ENCODE assay signal across 29 mouse cellular contexts in genomic region chr12:104114921-104115579, GRCm38 (mm10). TPM values are rescaled to one million over a fixed set of nuclear protein-coding genes. Genes with fewer than 3 reads are reported as not detected.
DNase-seq lines count a peak whose midpoint lies in the region; ATAC-seq and TF ChIP-seq lines count a peak whose summit lies in the region.
"Had no signal": no experiment of that assay in that cellular context is flagged by ENCODE, and none has a peak within 500 bp of the region (broad histone marks: within the 10 kb centered on the region; RNA-seq: fewer than 3 reads in every experiment).

No protein-coding gene starts in this region.

- no peak for TF ChIP-seq CTCF in kidney, adult 2 months (conservative IDR thresholded peaks at IDR 0.05; ENCODE audit: insufficient read depth, insufficient read length, low read depth, low read length)
- TF ChIP-seq CTCF in lung, embryonic 14.5 days (IDR thresholded peaks at IDR 0.05; ENCODE audit: low read depth) = no peak
- no peak for TF ChIP-seq CTCF in brain, embryonic 14.5 days (IDR thresholded peaks at IDR 0.05; ENCODE audit: borderline replicate concordance, extremely low read depth, insufficient read depth, insufficient read length)

- no peak overlapping the region for H3K9ac ChIP-seq in lung, embryonic 14.5 days
- H3K9ac ChIP-seq: forebrain, embryonic 12.5 days; heart, embryonic 15.5 days; hindbrain, embryonic 13.5 days; limb, embryonic 15.5 days; liver, embryonic 14.5 days had no signal

- no peaks in the 10 kb centered on the region for H3K36me3 ChIP-seq in kidney, adult 2 months (ENCODE audit: control insufficient read depth, insufficient read depth, low read length)
- no peaks in the 10 kb centered on the region for H3K36me3 ChIP-seq in lung, embryonic 14.5 days (ENCODE audit: insufficient read depth)
- H3K36me3 ChIP-seq: forebrain, embryonic 12.5 days; G1E; heart, embryonic 15.5 days; hindbrain, embryonic 13.5 days; limb, embryonic 15.5 days had no signal

- H3K4me1 ChIP-seq in kidney, adult 2 months (ENCODE audit: control insufficient read depth, insufficient read depth, low read length) = no peaks in the 10 kb centered on the region
- no peaks in the 10 kb centered on the region for H3K4me1 ChIP-seq in lung, embryonic 14.5 days (ENCODE audit: insufficient read depth)
- H3K4me1 ChIP-seq: forebrain, embryonic 12.5 days; heart, embryonic 15.5 days; hindbrain, embryonic 13.5 days; limb, embryonic 15.5 days had no signal

- 33% methylated on average over 3 of the region's 3 CpGs for WGBS in kidney, adult 2 months
- WGBS in lung, embryonic 14.5 days = 29% methylated on average over 3 of the region's 3 CpGs

- H3K4me2 ChIP-seq in lung, embryonic 14.5 days = no peak overlapping the region
- H3K4me2 ChIP-seq: forebrain, embryonic 12.5 days; heart, embryonic 15.5 days; hindbrain, embryonic 13.5 days; limb, embryonic 15.5 days; midbrain, embryonic 11.5 days had no signal

- TF ChIP-seq POLR2A in kidney, adult 2 months (IDR thresholded peaks at IDR 0.05; ENCODE audit: low read depth, low read length) = no peak
- TF ChIP-seq POLR2A in brain, embryonic 14.5 days (IDR thresholded peaks at IDR 0.05; ENCODE audit: borderline replicate concordance, extremely low read depth, insufficient read depth, insufficient read length, poor library complexity, severe bottlenecking) = no peak

- H3K9me3 ChIP-seq in lung, embryonic 14.5 days (ENCODE audit: low read depth, low read length) = no peaks in the 10 kb centered on the region
- H3K9me3 ChIP-seq: forebrain, embryonic 12.5 days; heart, embryonic 15.5 days; hindbrain, embryonic 13.5 days; limb, embryonic 15.5 days had no signal

- no peak overlapping the region for H3K27ac ChIP-seq in kidney, adult 2 months (ENCODE audit: insufficient read depth, low read depth, low read length)
- H3K27ac ChIP-seq in lung, embryonic 14.5 days (ENCODE audit: low read depth) = no peak overlapping the region
- H3K27ac ChIP-seq: forebrain, embryonic 12.5 days; heart, embryonic 15.5 days; hindbrain, embryonic 13.5 days; limb, embryonic 15.5 days; liver, embryonic 14.5 days; stomach, postnatal 0 days had no signal

- H3K27me3 ChIP-seq in kidney, adult 2 months (replicated peaks; ENCODE audit: control insufficient read depth, insufficient read depth, low read length) = no peaks in the 10 kb centered on the region
- H3K27me3 ChIP-seq in lung, embryonic 14.5 days (ENCODE audit: insufficient read depth, low read length) = no peaks in the 10 kb centered on the region
- H3K27me3 ChIP-seq: forebrain, embryonic 12.5 days; heart, embryonic 15.5 days; hindbrain, embryonic 13.5 days; limb, embryonic 15.5 days had no signal

- ATAC-seq in lung, embryonic 14.5 days (ENCODE audit: insufficient read depth) = no peak
- ATAC-seq: lung, postnatal 0 days had no signal

- H3K4me3 ChIP-seq in kidney, adult 2 months (ENCODE audit: insufficient read depth, low read depth, low read length) = no peak overlapping the region
- no peak overlapping the region for H3K4me3 ChIP-seq in lung, embryonic 14.5 days (ENCODE audit: low read depth, low read length)
- H3K4me3 ChIP-seq: forebrain, embryonic 12.5 days; heart, embryonic 15.5 days; hindbrain, embryonic 13.5 days; limb, embryonic 15.5 days had no signal

- DNase-seq in cerebellum, postnatal 10 days = peak; percentile 9 to 14
- DNase-seq in cerebellum, postnatal 36 days = no peak
- DNase-seq in kidney, adult 2 months = peak; percentile 27
- no peak for DNase-seq in kidney, adult 9 months
- DNase-seq in lung, embryonic 14.5 days = peak; percentile 17
- no peak for DNase-seq in lung, adult 18-20 months
- DNase-seq in brain, embryonic 14.5 days (ENCODE audit: low read depth) = peak; percentile 0
- no peak for DNase-seq in left cerebral cortex, adult 11 months (ENCODE audit: low spot score)
- DNase-seq: B cell, adult 2 months; cerebellum, adult 18-20 months; gastrocnemius, postnatal 36 days; heart, postnatal 36 days; layer of hippocampus, adult 9-11 months; left cerebral cortex, postnatal 4 days; right cerebral cortex, postnatal 14 days; thymus, adult 2 months; thymus, postnatal 4 days had no signal

RNA-seq across cellular contexts. Expression of gene Serpina3a, which starts 2.5 kb away (rescaled TPM):
- polyA plus RNA-seq in kidney, adult 2 months (2012; rRNA removed) = not detected in 2 replicates
- not detected in 2 replicates for polyA plus RNA-seq in lung, embryonic 14.5 days (2014; fragmentation: Nextera tagmentation; extraction: Ambion mirVana)
- not detected in 2 replicates for polyA plus RNA-seq in brain, embryonic 14.5 days (2012; rRNA removed)
- polyA plus RNA-seq: embryonic facial prominence, embryonic 11.5 days; forebrain, embryonic 12.5 days; G1E; heart, embryonic 15.5 days; hindbrain, embryonic 13.5 days; large intestine, adult 2 months; limb, embryonic 15.5 days; liver, embryonic 14.5 days; lung, postnatal 0 days; midbrain, embryonic 11.5 days; neural tube, embryonic 11.5 days; stomach, postnatal 0 days; thymus, adult 2 months had no signal

RNA-seq across cellular contexts. Expression of gene Serpina3b, which starts 12.7 kb away (rescaled TPM):
- polyA plus RNA-seq in kidney, adult 2 months (2012; rRNA removed) = not detected in 2 replicates
- not detected in 2 replicates for polyA plus RNA-seq in lung, embryonic 14.5 days (2014; fragmentation: Nextera tagmentation; extraction: Ambion mirVana)
- not detected in 2 replicates for polyA plus RNA-seq in brain, embryonic 14.5 days (2012; rRNA removed)
- polyA plus RNA-seq: embryonic facial prominence, embryonic 11.5 days; forebrain, embryonic 12.5 days; G1E; hindbrain, embryonic 13.5 days; large intestine, adult 2 months; lung, postnatal 0 days; midbrain, embryonic 11.5 days; neural tube, embryonic 11.5 days had no signal

RNA-seq across cellular contexts. Expression of gene Serpina5, which starts 14.1 kb away (rescaled TPM):
- not detected in 2 replicates for polyA plus RNA-seq in kidney, adult 2 months (2012; rRNA removed)
- polyA plus RNA-seq in lung, embryonic 14.5 days (2014; fragmentation: Nextera tagmentation; extraction: Ambion mirVana) = not detected in 2 replicates
- not detected in 2 replicates for polyA plus RNA-seq in brain, embryonic 14.5 days (2012; rRNA removed)
- polyA plus RNA-seq: embryonic facial prominence, embryonic 11.5 days; forebrain, embryonic 12.5 days; G1E; heart, embryonic 15.5 days; hindbrain, embryonic 13.5 days; large intestine, adult 2 months; limb, embryonic 15.5 days; lung, postnatal 0 days; midbrain, embryonic 11.5 days; neural tube, embryonic 11.5 days had no signal

RNA-seq across cellular contexts. Expression of gene Serpina3c, which starts 38.6 kb away (rescaled TPM):
- polyA plus RNA-seq in kidney, adult 2 months (2012; rRNA removed) = 1.0 and 2.2 TPM in 2 replicates
- not detected in 2 replicates for polyA plus RNA-seq in lung, embryonic 14.5 days (2014; fragmentation: Nextera tagmentation; extraction: Ambion mirVana)
- polyA plus RNA-seq in brain, embryonic 14.5 days (2012; rRNA removed) = not detected in 2 replicates
- polyA plus RNA-seq: embryonic facial prominence, embryonic 11.5 days; forebrain, embryonic 12.5 days; G1E; heart, embryonic 15.5 days; hindbrain, embryonic 13.5 days; liver, embryonic 14.5 days; midbrain, embryonic 11.5 days; neural tube, embryonic 11.5 days; stomach, postnatal 0 days had no signal

Comparison
In these comparisons a context has a peak if more than half of its experiments do, and no peak if none do; other contexts are left out.
1. DNase-seq: peak in cerebellum, postnatal 10 days (2 of 2), kidney, adult 2 months (single experiment), lung, embryonic 14.5 days (single experiment) and brain, embryonic 14.5 days (single experiment); none in cerebellum, postnatal 36 days (0 of 2), kidney, adult 9 months (single experiment), lung, adult 18-20 months (0 of 2) and left cerebral cortex, adult 11 months (single experiment).